Mouse (Mus musculus) frontal cortex, postnatal 14 days (tissue): Measurements from ENCODE around the gene Hsdl2.

Experiments
- DNase-seq, 2 experiments: peaks; one replicate each; pipeline ENCODE4 v3.0.0; 2022; ENCODE audit warnings: low spot score in 2 of 2

The Hsdl2 gene

DNA sequence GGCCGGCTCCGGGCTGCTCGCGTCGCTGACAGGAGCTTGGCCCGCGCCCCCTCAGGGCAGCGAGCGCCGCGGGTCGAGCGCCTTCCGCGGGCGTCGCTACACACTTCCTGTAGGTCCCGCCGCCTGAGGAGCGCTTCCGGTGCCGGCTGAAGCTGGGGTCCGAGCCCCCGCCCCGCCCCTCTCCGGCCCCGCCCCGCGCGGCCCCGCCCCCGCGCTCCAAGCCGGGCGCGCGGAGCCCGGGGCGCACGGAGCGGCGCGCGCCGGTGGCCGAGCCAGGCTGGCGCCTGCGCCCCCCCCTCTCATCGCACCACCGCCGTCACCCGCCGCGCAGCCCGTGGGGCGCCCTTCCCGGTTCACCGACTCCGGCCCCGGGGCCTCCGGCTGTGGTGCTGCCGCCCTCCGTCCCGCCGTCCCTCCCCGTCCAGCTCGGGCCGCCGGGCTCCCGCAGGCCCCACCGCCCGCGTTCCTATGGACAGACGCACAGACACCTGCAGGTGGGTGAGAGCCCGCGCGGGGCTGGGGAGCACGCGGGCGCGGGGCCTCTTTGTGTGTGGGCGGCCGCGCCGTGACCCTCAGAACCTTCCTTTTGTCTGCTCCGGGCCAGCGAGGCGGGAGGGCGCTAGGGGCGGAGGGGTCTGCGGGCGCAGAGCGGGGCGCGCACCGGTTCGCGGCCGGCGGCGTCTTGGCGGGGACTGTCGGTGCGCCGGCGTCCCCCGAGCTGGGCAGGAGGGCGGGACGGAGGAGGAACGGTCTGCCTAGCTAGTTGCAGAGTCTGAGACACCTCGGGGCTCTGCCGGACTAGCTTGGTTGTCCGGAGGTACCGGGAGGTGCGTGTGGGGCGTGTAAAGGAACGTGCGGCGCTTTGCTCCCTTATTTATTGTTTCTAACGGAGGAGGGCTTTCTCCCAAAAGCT lies 44.9 kb downstream of the Hsdl2 start, which contains the start of gene E130308A19Rik:
TSS of gene E130308A19Rik (plus strand) at position 214 of the 913 bp plus-strand sequence.
- peak; percentile 27 to 32 for DNase-seq

- DNase-seq = no peak
These were observed 46.9 kb downstream of the Hsdl2 start for GRCm38 (mm10) chr4:59628255-59628654.

- DNase-seq = no peak
These were observed 47.9 kb downstream of the Hsdl2 start for GRCm38 (mm10) chr4:59629076-59629874.

GRCm38 (mm10) chr4:59630122-59630521 lies 48.8 kb downstream of the Hsdl2 start:
- DNase-seq = no peak

DNA sequence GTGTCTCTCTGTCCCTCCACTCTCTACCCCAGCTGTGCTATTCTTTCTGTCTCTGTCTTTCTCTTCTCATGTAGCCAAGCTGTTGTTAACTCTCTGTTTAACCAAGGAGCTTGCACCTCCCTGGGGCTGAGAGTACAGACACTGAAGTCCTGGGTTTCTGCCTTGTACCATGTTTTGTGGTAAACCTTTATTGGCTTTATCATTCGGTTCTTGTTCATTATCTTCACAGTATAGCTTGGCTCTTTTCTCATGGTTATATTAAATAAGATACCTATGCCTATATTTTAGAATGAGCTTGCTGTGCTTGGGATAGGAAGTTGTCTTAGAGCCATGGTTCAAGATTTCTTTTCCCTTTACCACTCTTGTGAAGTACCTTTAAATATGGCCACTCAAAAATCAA lies 53.2 kb downstream of the Hsdl2 start:
- DNase-seq = no peak

DNA sequence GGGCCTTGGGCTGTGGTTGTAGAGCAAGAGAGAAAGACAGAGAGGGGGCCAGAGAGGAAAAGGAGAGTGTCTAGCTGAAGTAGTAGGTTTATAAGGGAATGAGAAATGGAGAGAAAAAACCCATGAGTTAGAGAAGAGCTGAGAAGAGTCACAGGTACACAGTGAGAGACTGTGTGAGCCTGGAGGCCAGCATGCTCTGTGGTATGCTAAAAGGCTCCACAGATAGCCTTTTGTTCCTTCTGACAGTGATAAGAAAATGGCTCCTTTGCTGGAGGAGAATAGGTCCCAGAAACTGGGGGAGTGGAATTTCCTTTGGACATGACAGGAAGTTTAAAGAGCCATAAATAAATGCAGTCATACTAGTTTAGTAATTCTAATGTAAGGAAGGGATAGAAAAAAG lies 57.8 kb downstream of the Hsdl2 start:
- no peak for DNase-seq

- DNase-seq = no peak
These were observed 59.4 kb downstream of the Hsdl2 start for GRCm38 (mm10) chr4:59640720-59641119.

DNA sequence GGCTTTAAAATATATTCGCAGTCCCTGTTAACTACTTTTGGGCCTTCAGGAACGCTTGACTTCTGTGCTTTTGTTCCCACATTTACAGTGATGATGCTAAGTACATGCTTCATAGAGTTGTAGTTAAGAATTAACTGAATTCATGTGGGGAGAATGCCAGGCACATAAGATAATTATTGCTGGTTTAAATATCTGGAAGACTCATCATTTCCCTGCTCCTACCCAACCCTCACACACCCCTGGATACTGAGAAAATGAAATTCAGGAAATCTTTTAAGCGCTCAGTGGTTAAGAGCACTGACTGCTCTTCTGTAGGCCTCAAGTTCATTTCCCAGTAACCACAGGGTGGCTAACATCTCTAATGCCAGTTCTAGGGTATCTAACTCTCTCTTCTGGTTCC lies 60.7 kb downstream of the Hsdl2 start:
- DNase-seq = no peak

- DNase-seq = no peak
These were observed 61.3 kb downstream of the Hsdl2 start for GRCm38 (mm10) chr4:59642657-59643056.

GRCm38 (mm10) chr4:59644431-59644830 lies 63.1 kb downstream of the Hsdl2 start:
- DNase-seq = no peak

DNA sequence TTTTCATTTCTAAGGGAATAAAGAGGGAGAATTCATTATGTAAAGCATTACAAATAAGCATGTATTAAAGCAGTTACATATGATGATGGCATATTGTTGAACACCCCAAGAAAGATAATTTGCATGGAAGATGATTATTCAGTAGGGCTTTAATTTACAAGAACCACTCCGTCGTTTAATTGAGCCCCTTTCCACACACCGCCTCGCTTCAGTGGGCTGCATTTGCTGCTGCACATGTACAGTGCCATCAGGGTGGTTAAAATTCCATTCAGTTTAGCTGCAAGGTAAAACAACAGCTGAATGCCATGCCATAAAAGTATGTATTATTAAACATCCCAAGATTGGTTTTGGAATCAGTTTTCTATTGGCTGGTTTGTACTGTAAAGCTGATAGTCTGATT lies 63.6 kb downstream of the Hsdl2 start:
- no peak for DNase-seq

GRCm38 (mm10) chr4:59645610-59646009 lies 64.2 kb downstream of the Hsdl2 start:
- no peak for DNase-seq

GRCm38 (mm10) chr4:59646020-59646696 lies 64.8 kb downstream of the Hsdl2 start:
- no peak for DNase-seq

GRCm38 (mm10) chr4:59649119-59649518 lies 67.8 kb downstream of the Hsdl2 start:
- DNase-seq = no peak

DNA sequence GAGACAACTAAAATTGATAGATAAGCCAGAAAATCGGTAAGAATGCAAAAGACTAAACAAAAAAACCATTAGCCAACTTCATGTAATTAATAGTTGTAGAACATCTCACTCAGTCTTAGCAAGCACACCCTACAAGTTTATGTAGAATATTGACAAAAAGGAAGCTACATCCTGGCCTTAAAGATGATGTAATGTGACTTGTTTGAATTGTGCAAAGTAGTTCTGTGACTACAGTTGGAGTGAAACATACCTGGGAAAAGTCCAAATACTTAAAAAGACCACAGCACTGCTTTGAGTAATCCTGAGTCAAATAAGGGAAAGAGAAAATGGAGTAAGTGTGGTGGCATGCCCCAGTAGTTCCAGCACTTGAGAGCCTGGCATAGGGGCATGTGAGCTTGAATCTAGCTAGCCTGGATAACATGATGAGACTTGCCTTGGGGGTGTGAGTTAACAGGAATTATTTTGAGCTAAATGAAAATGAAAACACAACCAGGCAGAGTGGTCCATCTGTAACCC lies 70.9 kb downstream of the Hsdl2 start:
- DNase-seq = no peak

- no peak for DNase-seq
These were observed 74.8 kb downstream of the Hsdl2 start for GRCm38 (mm10) chr4:59656061-59656642.

- DNase-seq = no peak
These were observed 80.8 kb downstream of the Hsdl2 start for GRCm38 (mm10) chr4:59662163-59662562.

GRCm38 (mm10) chr4:59663451-59663850 lies 82.1 kb downstream of the Hsdl2 start:
- no peak for DNase-seq

DNA sequence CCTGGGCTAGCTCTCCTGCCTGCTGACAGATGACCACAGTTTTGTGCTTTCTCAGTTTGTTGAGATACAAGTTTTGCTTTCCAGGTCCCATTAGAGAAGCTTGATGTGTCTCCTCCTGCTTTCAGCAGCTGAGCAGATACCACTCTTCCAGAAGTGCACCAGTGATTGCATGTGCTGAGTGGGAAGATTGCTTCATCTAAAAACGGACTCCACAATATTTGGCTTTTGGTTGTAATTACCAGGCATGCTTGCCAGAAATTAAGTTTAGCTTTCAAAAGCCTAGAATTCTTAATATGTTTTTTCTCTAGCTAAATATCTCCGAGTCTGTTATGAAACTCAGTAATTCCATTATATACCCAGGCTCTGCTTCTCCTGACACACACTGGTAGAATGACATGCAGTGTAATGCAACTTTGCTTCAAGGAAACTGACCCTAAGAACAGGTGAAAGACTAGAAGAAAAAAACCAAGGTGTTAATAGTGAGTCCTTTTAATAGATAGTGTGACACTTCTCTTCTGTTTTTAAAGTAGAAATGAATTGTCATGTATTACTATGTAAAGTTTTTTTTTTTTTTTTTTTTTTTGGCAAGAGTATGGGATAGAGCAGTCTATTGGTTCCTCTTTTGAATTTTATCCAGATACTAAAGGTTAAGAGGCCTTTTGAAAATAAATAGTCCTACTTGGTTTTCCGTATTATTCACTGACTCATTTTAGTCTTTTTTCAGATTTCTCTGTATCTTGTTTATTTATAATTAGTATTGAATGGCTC lies 85.4 kb downstream of the Hsdl2 start:
- no peak for DNase-seq

DNA sequence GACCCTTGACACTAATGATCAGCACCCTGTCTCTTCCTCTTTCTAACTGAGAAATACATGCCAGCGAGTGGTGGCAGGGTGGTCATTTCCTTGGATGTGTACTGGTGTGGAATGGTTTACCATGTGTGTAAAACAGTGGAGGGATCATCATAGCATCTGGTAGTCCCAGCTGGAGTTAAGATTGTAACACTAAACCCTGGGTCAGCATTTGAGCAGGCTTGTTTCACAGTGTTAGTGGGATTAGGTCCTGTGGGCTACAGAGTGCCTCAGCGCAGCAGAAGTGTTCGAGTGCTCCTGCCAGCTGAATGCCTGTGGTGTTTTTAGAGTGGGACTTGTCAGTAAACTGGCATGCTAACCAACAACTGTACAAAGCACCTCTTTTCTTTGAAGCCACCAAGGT lies 86.7 kb downstream of the Hsdl2 start:
- DNase-seq = no peak
